Mouse (Mus musculus) myocyte (in vitro differentiated cells): ENCODE data around the gene Prpf8.
A peak's percentile ranks its signal among the peaks of the same experiment; 100 is the strongest.

Experiments
- E2F4 ChIP-seq: IDR thresholded peaks from one replicate; pipeline ENCODE4 v1.6.1; 2011; ENCODE audit warnings: mild to moderate bottlenecking, control low read depth, moderate library complexity; ENCODE audit not compliant: insufficient read depth
- POLR2A ChIP-seq: IDR thresholded peaks from one replicate; pipeline ENCODE4 v1.6.1; 2011; ENCODE audit warnings: low read depth, mild to moderate bottlenecking, control low read depth, moderate library complexity; ENCODE audit not compliant: insufficient read length

DNA sequence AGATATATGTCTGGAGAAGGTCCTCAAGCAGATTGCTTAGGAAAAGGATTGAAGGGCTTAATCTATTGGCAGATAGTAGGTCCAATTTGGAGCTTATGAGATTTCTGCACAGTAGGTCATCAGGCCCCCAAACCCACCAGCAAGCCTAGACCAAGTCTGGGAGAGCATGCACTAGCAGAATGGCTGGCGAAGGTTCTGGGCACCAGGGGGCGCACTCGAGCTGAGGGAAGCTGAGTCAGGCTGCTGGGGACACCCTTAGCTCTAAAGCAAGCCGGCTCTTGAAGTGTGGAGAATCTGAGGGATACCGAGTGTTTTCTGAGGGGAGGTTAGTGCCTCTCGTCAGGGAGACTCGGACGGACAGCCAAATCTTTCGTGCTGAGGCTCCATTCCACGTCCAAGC is 43.7 kb downstream of the Prpf8 start:
- TF ChIP-seq E2F4 = no peak
- peak; percentile 32 for TF ChIP-seq POLR2A
